13 mouse cellular contexts compared by ENCODE assay signal in the genomic region with DNA sequence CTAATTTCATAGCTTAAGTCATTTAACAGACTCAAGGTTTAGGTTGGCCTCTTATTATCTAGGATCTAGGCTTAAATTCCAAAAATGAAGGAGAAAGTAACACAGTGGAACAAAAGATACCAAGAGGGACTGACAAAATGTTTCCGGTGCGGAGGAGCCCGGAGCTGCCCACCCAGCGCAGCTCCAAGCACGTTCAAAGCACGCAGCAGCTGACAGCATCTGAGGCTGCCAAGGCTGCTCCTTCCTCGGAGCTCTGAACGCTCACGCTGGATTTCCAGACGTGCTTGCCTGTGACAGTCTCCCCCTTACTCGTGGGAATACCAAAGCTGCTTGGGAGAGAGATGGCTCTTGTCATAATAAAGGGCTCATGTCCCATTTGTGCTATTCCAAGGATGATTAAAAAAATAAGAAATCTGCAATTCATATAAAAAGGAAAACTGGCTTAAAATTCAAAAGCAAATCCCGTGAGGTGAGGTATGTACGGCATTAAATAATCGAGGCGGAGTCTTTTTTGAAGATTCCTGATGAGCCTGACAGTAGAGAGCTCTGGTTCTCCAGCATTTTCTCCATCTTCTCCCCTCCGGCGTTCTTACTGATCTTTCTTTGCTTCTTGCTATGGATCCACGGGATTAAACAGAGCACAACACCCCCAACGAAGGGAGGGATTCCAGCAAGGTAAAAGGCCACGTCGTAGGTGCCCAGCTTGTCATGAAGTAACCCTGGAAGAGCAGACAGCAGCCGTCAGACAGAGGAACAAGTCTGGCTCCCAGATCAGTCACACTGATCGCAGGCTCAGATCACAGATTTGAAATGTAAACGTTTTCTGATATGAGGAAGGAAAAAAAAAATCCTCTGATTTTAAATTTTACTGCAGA. TPM values are rescaled to one million over a fixed set of nuclear protein-coding genes. Genes with fewer than 3 reads are reported as not detected.
DNase-seq lines count a peak whose midpoint lies in the region; ATAC-seq lines count a peak whose summit lies in the region.
"Had no signal": no experiment of that assay in that cellular context is flagged by ENCODE, and none has a peak within 500 bp of the region (broad histone marks: within the 10 kb centered on the region; RNA-seq: fewer than 3 reads in every experiment).

No protein-coding gene starts in this region.

- 0 out of 2 replicates have a peak, but pooled peaks cover 4% of the 10 kb centered on the region for H3K4me1 ChIP-seq in hindbrain, embryonic 13.5 days (replicated peaks)
- H3K4me1 ChIP-seq in hindbrain, embryonic 10.5 days (replicated peaks) = no peaks in the 10 kb centered on the region
- H3K4me1 ChIP-seq in embryonic facial prominence, embryonic 14.5 days (ENCODE audit: control insufficient read depth, insufficient read depth, low read length) = no peaks in the 10 kb centered on the region
- peaks cover 4% of the 10 kb centered on the region; the same call in 1 of the 2 replicates for H3K4me1 ChIP-seq in midbrain, embryonic 16.5 days (ENCODE audit: control insufficient read depth, insufficient read depth, low read length)
- H3K4me1 ChIP-seq: liver, embryonic 12.5 days had no signal

- ATAC-seq in hindbrain, embryonic 13.5 days (ENCODE audit: low FRiP score) = peak; percentile 57; the same call in 1 of the 2 replicates
- ATAC-seq in embryonic facial prominence, embryonic 14.5 days (ENCODE audit: low read depth) = no peak
- peak; percentile 93 for ATAC-seq in midbrain, embryonic 16.5 days
- ATAC-seq: liver, embryonic 12.5 days had no signal

- no peak overlapping the region for H3K4me3 ChIP-seq in hindbrain, embryonic 13.5 days
- H3K4me3 ChIP-seq in hindbrain, embryonic 10.5 days = no peak overlapping the region
- H3K4me3 ChIP-seq in embryonic facial prominence, embryonic 14.5 days (ENCODE audit: low read depth, low read length) = no peak overlapping the region
- H3K4me3 ChIP-seq in midbrain, embryonic 16.5 days (ENCODE audit: low read depth, low read length) = peak overlapping the region; percentile 11
- H3K4me3 ChIP-seq: liver, embryonic 12.5 days had no signal

- H3K36me3 ChIP-seq in hindbrain, embryonic 13.5 days = no peaks in the 10 kb centered on the region
- no peaks in the 10 kb centered on the region for H3K36me3 ChIP-seq in hindbrain, embryonic 10.5 days
- H3K36me3 ChIP-seq in embryonic facial prominence, embryonic 14.5 days (ENCODE audit: control insufficient read depth, insufficient read depth, low read length) = no peaks in the 10 kb centered on the region
- no peaks in the 10 kb centered on the region for H3K36me3 ChIP-seq in midbrain, embryonic 16.5 days (ENCODE audit: control insufficient read depth, insufficient read depth, low read length)

- no peaks in the 10 kb centered on the region for H3K27me3 ChIP-seq in hindbrain, embryonic 13.5 days
- no peaks in the 10 kb centered on the region for H3K27me3 ChIP-seq in hindbrain, embryonic 10.5 days (ENCODE audit: insufficient read depth, poor library complexity, severe bottlenecking)
- no peaks in the 10 kb centered on the region for H3K27me3 ChIP-seq in embryonic facial prominence, embryonic 14.5 days (replicated peaks; ENCODE audit: control insufficient read depth, insufficient read depth, low read length)
- H3K27me3 ChIP-seq in midbrain, embryonic 16.5 days (ENCODE audit: control insufficient read depth, insufficient read depth, low read depth, low read length) = no peaks in the 10 kb centered on the region; the same call in 1 of the 2 replicates
- H3K27me3 ChIP-seq: liver, embryonic 12.5 days had no signal

- 72% methylated on average over 24 of the region's 24 CpGs for WGBS in hindbrain, embryonic 13.5 days
- 82% methylated on average over 24 of the region's 24 CpGs for WGBS in hindbrain, embryonic 10.5 days
- WGBS in embryonic facial prominence, embryonic 14.5 days = 62% methylated on average over 24 of the region's 24 CpGs
- 44% methylated on average over 24 of the region's 24 CpGs for WGBS in midbrain, embryonic 16.5 days

- DNase-seq in hindbrain, embryonic 10.5 days (ENCODE audit: low spot score) = no peak
- DNase-seq in embryonic facial prominence, embryonic 14.5 days (ENCODE audit: low spot score) = peak; percentile 25
- DNase-seq in frontal cortex, postnatal 36 days (ENCODE audit: low spot score in 2 of 2) = peak; percentile 61 to 67
- no peak for DNase-seq in adrenal gland, adult 18-20 months (ENCODE audit: low spot score in 2 of 2)
- DNase-seq in gastrocnemius, adult 8-10 months (ENCODE audit: low spot score in 2 of 2) = no peak
- DNase-seq: embryo, embryonic 11 days; kidney, adult 18-20 months; thymus, postnatal 4 days had no signal

- H3K9ac ChIP-seq in hindbrain, embryonic 13.5 days = peak overlapping the region; percentile 53; the same call in 1 of the 2 replicates
- no peak overlapping the region for H3K9ac ChIP-seq in embryonic facial prominence, embryonic 14.5 days (ENCODE audit: low read depth, low read length)
- peak overlapping the region; percentile 55 for H3K9ac ChIP-seq in midbrain, embryonic 16.5 days (ENCODE audit: low read depth, low read length)
- H3K9ac ChIP-seq: liver, embryonic 12.5 days had no signal

- H3K27ac ChIP-seq in hindbrain, embryonic 13.5 days = 0 out of 2 replicates have a peak overlapping the region, but pooled peaks have one; percentile 35
- H3K27ac ChIP-seq in hindbrain, embryonic 10.5 days = no peak overlapping the region
- H3K27ac ChIP-seq in embryonic facial prominence, embryonic 14.5 days (replicated peaks; ENCODE audit: low read depth, low read length) = no peak overlapping the region
- peak overlapping the region; percentile 70 for H3K27ac ChIP-seq in midbrain, embryonic 16.5 days (ENCODE audit: low read length)
- H3K27ac ChIP-seq: liver, embryonic 12.5 days had no signal

- no peaks in the 10 kb centered on the region for H3K9me3 ChIP-seq in hindbrain, embryonic 13.5 days
- no peaks in the 10 kb centered on the region for H3K9me3 ChIP-seq in hindbrain, embryonic 10.5 days
- H3K9me3 ChIP-seq in embryonic facial prominence, embryonic 14.5 days (ENCODE audit: control insufficient read depth, low read length) = no peaks in the 10 kb centered on the region
- H3K9me3 ChIP-seq in midbrain, embryonic 16.5 days (replicated peaks; ENCODE audit: control insufficient read depth, low read length, poor library complexity, severe bottlenecking) = no peaks in the 10 kb centered on the region
- H3K9me3 ChIP-seq: liver, embryonic 12.5 days had no signal

- peak overlapping the region; percentile 27 for H3K4me2 ChIP-seq in hindbrain, embryonic 13.5 days
- H3K4me2 ChIP-seq in embryonic facial prominence, embryonic 14.5 days (ENCODE audit: low read depth, low read length) = 0 out of 2 replicates have a peak overlapping the region, but pooled peaks have one; percentile 2
- peak overlapping the region; percentile 45 for H3K4me2 ChIP-seq in midbrain, embryonic 16.5 days (ENCODE audit: low read length)
- H3K4me2 ChIP-seq: liver, embryonic 12.5 days had no signal

RNA-seq across cellular contexts. Expression of gene Mfsd4b1, which starts 11.9 kb away (rescaled TPM):
- polyA plus RNA-seq in hindbrain, embryonic 13.5 days (2015; fragmentation: Nextera tagmentation; extraction: Ambion mirVana) = 0.14 TPM in 2 replicates
- polyA plus RNA-seq in hindbrain, embryonic 10.5 days (2016; fragmentation: Nextera tagmentation; extraction: Ambion mirVana) = not detected in 2 replicates
- polyA plus RNA-seq in embryonic facial prominence, embryonic 14.5 days (2014; fragmentation: Nextera tagmentation; extraction: Ambion mirVana) = 0.32 and 0.48 TPM in 2 replicates
- polyA plus RNA-seq in midbrain, embryonic 16.5 days (2015; fragmentation: Nextera tagmentation; extraction: Ambion mirVana) = 0.48 and 0.72 TPM in 2 replicates
- 1 to 10 TPM; 3.1 to 3.5 TPM for total RNA-seq in adrenal gland, adult 18-20 months (2021)
- 1 to 10 TPM; 1.8 to 2.6 (median 2.2) TPM for total RNA-seq in gastrocnemius, adult 8-10 months (2022)
- total RNA-seq: monocyte, adult 5-6 weeks had no signal
- polyA plus RNA-seq: small intestine, adult 2 months had no signal

RNA-seq across cellular contexts. Expression of gene Mfsd4b5, which starts 50.5 kb away (rescaled TPM):
- polyA plus RNA-seq in hindbrain, embryonic 13.5 days (2015; fragmentation: Nextera tagmentation; extraction: Ambion mirVana) = 0.08 TPM in 1 of 2 replicates, not detected in the other
- polyA plus RNA-seq in hindbrain, embryonic 10.5 days (2016; fragmentation: Nextera tagmentation; extraction: Ambion mirVana) = not detected in 2 replicates
- 0.12 and 0.13 TPM in 2 replicates for polyA plus RNA-seq in embryonic facial prominence, embryonic 14.5 days (2014; fragmentation: Nextera tagmentation; extraction: Ambion mirVana)
- polyA plus RNA-seq in midbrain, embryonic 16.5 days (2015; fragmentation: Nextera tagmentation; extraction: Ambion mirVana) = not detected in 2 replicates
- total RNA-seq in adrenal gland, adult 18-20 months (2021) = 1 to 10 TPM in 1 of 2 experiments, under 1 TPM in 1; 0.32 to 1.5 TPM
- under 1 TPM; 0.17 to 0.54 (median 0.43) TPM for total RNA-seq in gastrocnemius, adult 8-10 months (2022)
- total RNA-seq: monocyte, adult 5-6 weeks had no signal

Comparison
In these comparisons a context has a peak if more than half of its experiments do, and no peak if none do; other contexts are left out.
1. H3K27ac ChIP-seq: peak in hindbrain, embryonic 13.5 days (single experiment) and midbrain, embryonic 16.5 days (single experiment); none in hindbrain, embryonic 10.5 days (single experiment) and embryonic facial prominence, embryonic 14.5 days (single experiment).
2. DNase-seq: peak in embryonic facial prominence, embryonic 14.5 days (single experiment) and frontal cortex, postnatal 36 days (2 of 2); none in hindbrain, embryonic 10.5 days (single experiment), adrenal gland, adult 18-20 months (0 of 2) and gastrocnemius, adult 8-10 months (0 of 2).
3. Peak in every context shown above with its lines, with median percentiles within 50 percentile points of each other: H3K4me2 ChIP-seq.